Mouse (Mus musculus): Measurements from ENCODE around the gene Psmd5. TPM values are rescaled to one million over a fixed set of nuclear protein-coding genes. Genes with fewer than 3 reads are reported as not detected.

The Psmd5 gene
- 118 TPM in 2 replicates for polyA plus RNA-seq (2014; fragmentation: Nextera tagmentation; extraction: Ambion mirVana)

DNA sequence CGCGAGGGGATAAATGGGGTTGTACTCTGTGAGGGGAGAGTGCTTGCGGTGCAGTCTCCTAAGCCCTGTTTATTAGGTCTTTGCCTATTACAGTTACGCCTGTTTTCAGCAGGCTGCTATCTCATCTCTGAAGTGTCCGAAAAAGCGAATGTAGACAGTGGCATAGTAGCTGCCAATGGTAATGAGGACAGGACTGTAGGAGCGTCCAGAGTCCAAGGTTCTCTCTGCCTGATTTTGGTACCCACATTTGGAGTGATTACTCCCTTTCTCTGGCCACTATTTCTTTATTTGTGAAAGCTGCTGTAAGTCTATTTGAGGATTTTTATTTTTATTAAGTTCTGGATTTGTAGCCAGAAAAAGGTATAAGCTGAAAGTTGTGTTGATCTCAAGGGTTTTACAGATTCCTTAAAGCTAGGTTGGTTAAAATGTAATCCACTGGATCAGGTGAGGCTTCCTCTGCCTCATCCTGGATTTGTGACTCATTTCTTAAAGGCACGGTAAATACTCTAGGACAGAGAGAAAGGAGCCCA, at the start of gene Psmd5:
TSS of gene Psmd5 (minus strand) at position 153 of the 530 bp plus-strand sequence.
- Histone ChIP-seq H3K4me3 (ENCODE audit: low read depth, low read length) (peak within 1 kb of the TSS; percentile 10; the same call in 1 of the 2 replicates), H3K4me1 (replicated peaks; ENCODE audit: control insufficient read depth, insufficient read depth, low read length) (no peaks in the 10 kb centered on the region), H3K27me3 (ENCODE audit: control insufficient read depth, insufficient read depth, low read length) (peaks cover 4% of the 10 kb centered on the region), H3K4me2 (replicated peaks; ENCODE audit: low read depth, low read length) (peak within 1 kb of the TSS; percentile 17), H3K9ac (ENCODE audit: low read depth, low read length) (0 out of 2 replicates have a peak within 1 kb of the TSS, but pooled peaks have one; percentile 27), H3K9me3 (ENCODE audit: control insufficient read depth, low read length) (no peaks in the 10 kb centered on the region), H3K27ac (ENCODE audit: low read depth, low read length) (no peak within 1 kb of the TSS), H3K36me3 (ENCODE audit: control insufficient read depth, insufficient read depth, low read length) (no peaks in the 10 kb centered on the region)
- no peak for ATAC-seq (ENCODE audit: low FRiP score)
- no peak for DNase-seq (ENCODE audit: low spot score)
- WGBS, result 14% methylated on average over 8 of the region's 8 CpGs

DNA sequence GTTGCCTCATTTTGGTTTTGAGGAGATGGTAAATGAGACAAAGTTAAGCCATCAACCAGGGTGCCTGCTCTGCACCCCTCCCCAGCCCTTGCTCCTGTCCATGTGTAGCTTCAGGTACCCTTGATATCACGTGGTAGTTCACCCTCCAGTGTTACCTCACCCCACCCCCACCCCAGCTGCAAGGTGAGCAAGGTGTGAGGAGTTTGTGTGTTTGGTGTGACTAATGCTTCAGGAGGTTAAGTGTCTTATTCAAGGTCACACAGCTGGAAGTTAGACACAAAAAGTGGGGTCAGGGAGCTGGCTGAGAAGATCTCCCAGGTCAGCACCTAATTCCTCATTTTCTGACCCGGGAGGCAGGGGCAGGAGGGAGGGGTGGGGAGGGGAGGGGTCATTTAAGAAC, 48.0 kb upstream of the Psmd5 start:
- DNase-seq (ENCODE audit: low spot score), result no peak
- no peaks in the 10 kb centered on the region for H3K9me3 ChIP-seq (ENCODE audit: control insufficient read depth, low read length)
- no peak for ATAC-seq (ENCODE audit: low FRiP score)
- WGBS, result 20% methylated on average over 2 of the region's 2 CpGs
- H3K4me3 ChIP-seq (ENCODE audit: low read depth, low read length), result no peak overlapping the region
- no peaks in the 10 kb centered on the region for H3K36me3 ChIP-seq (ENCODE audit: control insufficient read depth, insufficient read depth, low read length)
- H3K4me1 ChIP-seq (replicated peaks; ENCODE audit: control insufficient read depth, insufficient read depth, low read length), result no peaks in the 10 kb centered on the region
- H3K9ac ChIP-seq (ENCODE audit: low read depth, low read length), result no peak overlapping the region
- H3K4me2 ChIP-seq (replicated peaks; ENCODE audit: low read depth, low read length), result no peak overlapping the region
- H3K27ac ChIP-seq (ENCODE audit: low read depth, low read length), result no peak overlapping the region
- H3K27me3 ChIP-seq (ENCODE audit: control insufficient read depth, insufficient read depth, low read length), result no peaks in the 10 kb centered on the region

DNA sequence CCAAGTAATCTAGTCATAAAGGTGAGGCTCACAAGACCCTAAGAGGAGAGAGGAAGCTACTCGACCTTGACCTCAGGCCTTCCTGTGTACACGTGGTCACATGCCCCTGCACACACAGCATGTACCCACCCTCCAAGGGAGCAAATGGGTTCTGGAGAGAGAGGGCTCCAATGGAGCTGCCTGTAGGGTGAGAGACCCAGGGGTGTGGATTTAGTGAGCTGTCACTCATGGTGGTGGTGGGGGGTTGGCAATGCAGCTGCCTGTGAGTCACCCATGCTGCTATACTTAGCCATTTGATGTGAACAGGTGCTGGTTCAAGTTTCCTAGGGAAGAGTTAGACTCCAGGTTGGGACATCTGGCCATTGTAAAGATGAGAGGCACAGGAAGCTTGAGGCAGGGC, 45.4 kb upstream of the Psmd5 start:
- no peak overlapping the region for H3K4me3 ChIP-seq (ENCODE audit: low read depth, low read length)
- H3K4me1 ChIP-seq (replicated peaks; ENCODE audit: control insufficient read depth, insufficient read depth, low read length), result no peaks in the 10 kb centered on the region
- WGBS, result 57% methylated on average over 2 of the region's 2 CpGs
- ATAC-seq (ENCODE audit: low FRiP score) (no peak), DNase-seq (ENCODE audit: low spot score) (no peak)
- H3K36me3 ChIP-seq (ENCODE audit: control insufficient read depth, insufficient read depth, low read length), result no peaks in the 10 kb centered on the region
- H3K27ac ChIP-seq (ENCODE audit: low read depth, low read length), result no peak overlapping the region
- no peaks in the 10 kb centered on the region for H3K9me3 ChIP-seq (ENCODE audit: control insufficient read depth, low read length)
- no peaks in the 10 kb centered on the region; the same call in 1 of the 2 replicates for H3K27me3 ChIP-seq (ENCODE audit: control insufficient read depth, insufficient read depth, low read length)
- no peak overlapping the region for H3K4me2 ChIP-seq (replicated peaks; ENCODE audit: low read depth, low read length)
- no peak overlapping the region for H3K9ac ChIP-seq (ENCODE audit: low read depth, low read length)

DNA sequence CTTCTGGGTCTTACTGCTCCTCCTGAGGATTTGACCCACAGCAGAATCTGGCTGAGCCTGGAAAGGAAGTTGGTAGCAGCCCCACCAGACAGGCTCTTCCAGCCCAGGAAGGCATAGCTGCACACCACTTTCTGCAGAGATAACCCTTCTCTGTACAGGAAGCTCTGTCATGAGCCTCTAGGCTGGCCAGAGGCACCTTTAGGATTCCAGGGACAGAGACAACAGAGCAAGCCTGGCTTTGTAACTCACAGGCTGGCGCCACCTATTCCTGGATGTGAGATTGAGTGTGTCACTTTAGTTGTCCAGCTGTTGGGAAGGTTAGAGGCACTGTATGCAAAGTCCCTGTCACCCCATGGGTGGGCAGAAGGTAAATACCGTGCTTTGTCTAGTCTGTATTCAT, 40.3 kb upstream of the Psmd5 start:
- no peak overlapping the region for H3K9ac ChIP-seq (ENCODE audit: low read depth, low read length)
- no peak overlapping the region for H3K4me3 ChIP-seq (ENCODE audit: low read depth, low read length)
- ATAC-seq (ENCODE audit: low FRiP score), result no peak
- no peak overlapping the region for H3K4me2 ChIP-seq (replicated peaks; ENCODE audit: low read depth, low read length)
- no peak overlapping the region for H3K27ac ChIP-seq (ENCODE audit: low read depth, low read length)
- WGBS, result 42% methylated on average over 2 of the region's 2 CpGs
- H3K27me3 ChIP-seq (ENCODE audit: control insufficient read depth, insufficient read depth, low read length), result peaks cover 23% of the 10 kb centered on the region
- H3K9me3 ChIP-seq (ENCODE audit: control insufficient read depth, low read length), result no peaks in the 10 kb centered on the region
- DNase-seq (ENCODE audit: low spot score), result no peak
- H3K36me3 ChIP-seq (ENCODE audit: control insufficient read depth, insufficient read depth, low read length), result no peaks in the 10 kb centered on the region
- H3K4me1 ChIP-seq (replicated peaks; ENCODE audit: control insufficient read depth, insufficient read depth, low read length), result peaks cover 2% of the 10 kb centered on the region; the same call in 1 of the 2 replicates

DNA sequence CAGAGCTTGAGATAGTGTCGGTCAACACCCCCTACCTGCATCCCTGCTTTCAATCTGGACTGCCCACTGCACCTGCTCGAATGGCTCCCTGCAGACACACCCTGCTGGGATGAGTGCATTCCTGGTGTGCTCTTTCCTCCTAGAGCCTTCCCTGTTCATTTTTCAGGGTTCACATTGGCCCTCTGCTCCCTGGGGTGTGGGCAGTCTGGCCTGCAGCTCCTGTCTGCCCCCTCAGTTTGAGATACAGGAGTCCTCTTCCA, 40.0 kb upstream of the Psmd5 start:
- no peak overlapping the region for H3K9ac ChIP-seq (ENCODE audit: low read depth, low read length)
- H3K9me3 ChIP-seq (ENCODE audit: control insufficient read depth, low read length), result no peaks in the 10 kb centered on the region
- peaks cover 2% of the 10 kb centered on the region; the same call in 1 of the 2 replicates for H3K4me1 ChIP-seq (replicated peaks; ENCODE audit: control insufficient read depth, insufficient read depth, low read length)
- H3K4me2 ChIP-seq (replicated peaks; ENCODE audit: low read depth, low read length), result no peak overlapping the region
- H3K4me3 ChIP-seq (ENCODE audit: low read depth, low read length), result no peak overlapping the region
- ATAC-seq (ENCODE audit: low FRiP score), result no peak
- no peak overlapping the region for H3K27ac ChIP-seq (ENCODE audit: low read depth, low read length)
- H3K27me3 ChIP-seq (ENCODE audit: control insufficient read depth, insufficient read depth, low read length), result peaks cover 23% of the 10 kb centered on the region
- no peak for DNase-seq (ENCODE audit: low spot score)
- no peaks in the 10 kb centered on the region for H3K36me3 ChIP-seq (ENCODE audit: control insufficient read depth, insufficient read depth, low read length)
- 19% methylated on average over 2 of the region's 2 CpGs for WGBS

DNA sequence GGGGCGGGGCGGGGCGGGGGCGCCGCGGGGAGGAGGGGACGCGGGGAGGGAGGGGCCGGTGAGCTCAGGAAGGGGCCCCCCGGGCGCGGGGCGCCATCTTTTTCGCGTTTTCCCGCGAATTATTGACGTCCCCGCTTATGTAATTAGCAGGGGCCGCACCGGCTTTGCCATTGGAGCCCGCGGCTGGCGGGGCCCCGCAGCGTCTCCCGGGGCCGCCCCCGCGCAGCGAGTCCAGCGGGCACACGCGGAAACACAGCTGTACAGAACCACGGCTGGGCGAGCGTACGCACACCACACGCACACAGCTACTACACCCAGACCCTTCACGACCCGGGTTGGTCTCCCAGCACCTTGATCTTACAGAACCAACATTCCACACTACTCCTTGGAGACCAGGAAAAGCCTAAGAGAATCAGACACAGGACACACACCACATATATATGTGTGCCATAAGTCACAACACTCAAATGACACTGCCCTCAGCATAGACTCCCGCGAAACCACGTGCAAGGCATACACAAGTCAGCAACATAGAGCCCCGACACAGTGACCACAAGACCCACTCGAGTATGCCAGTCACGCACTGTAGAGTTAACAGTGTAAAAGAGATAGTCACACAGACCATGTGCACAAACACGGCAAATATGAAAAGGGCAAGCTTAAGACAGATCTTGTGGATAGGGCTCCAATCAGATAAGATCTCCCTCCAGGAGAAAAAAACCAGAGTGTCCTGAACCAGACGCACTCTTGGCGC, 39.5 kb upstream of the Psmd5 start:
- WGBS, result 6% methylated on average over 40 of the region's 50 CpGs
- peak overlapping the region; percentile 95 for H3K4me2 ChIP-seq (replicated peaks; ENCODE audit: low read depth, low read length)
- peaks cover 2% of the 10 kb centered on the region; the same call in 1 of the 2 replicates for H3K4me1 ChIP-seq (replicated peaks; ENCODE audit: control insufficient read depth, insufficient read depth, low read length)
- no peaks in the 10 kb centered on the region for H3K36me3 ChIP-seq (ENCODE audit: control insufficient read depth, insufficient read depth, low read length)
- no peak overlapping the region for H3K27ac ChIP-seq (ENCODE audit: low read depth, low read length)
- ATAC-seq (ENCODE audit: low FRiP score), result peak; percentile 64; the same call in 1 of the 2 replicates
- H3K9me3 ChIP-seq (ENCODE audit: control insufficient read depth, low read length), result no peaks in the 10 kb centered on the region
- H3K27me3 ChIP-seq (ENCODE audit: control insufficient read depth, insufficient read depth, low read length), result peaks cover 23% of the 10 kb centered on the region
- peak; percentile 47 for DNase-seq (ENCODE audit: low spot score)
- H3K9ac ChIP-seq (ENCODE audit: low read depth, low read length), result peak overlapping the region; percentile 51
- H3K4me3 ChIP-seq (ENCODE audit: low read depth, low read length), result peak overlapping the region; percentile 57

DNA sequence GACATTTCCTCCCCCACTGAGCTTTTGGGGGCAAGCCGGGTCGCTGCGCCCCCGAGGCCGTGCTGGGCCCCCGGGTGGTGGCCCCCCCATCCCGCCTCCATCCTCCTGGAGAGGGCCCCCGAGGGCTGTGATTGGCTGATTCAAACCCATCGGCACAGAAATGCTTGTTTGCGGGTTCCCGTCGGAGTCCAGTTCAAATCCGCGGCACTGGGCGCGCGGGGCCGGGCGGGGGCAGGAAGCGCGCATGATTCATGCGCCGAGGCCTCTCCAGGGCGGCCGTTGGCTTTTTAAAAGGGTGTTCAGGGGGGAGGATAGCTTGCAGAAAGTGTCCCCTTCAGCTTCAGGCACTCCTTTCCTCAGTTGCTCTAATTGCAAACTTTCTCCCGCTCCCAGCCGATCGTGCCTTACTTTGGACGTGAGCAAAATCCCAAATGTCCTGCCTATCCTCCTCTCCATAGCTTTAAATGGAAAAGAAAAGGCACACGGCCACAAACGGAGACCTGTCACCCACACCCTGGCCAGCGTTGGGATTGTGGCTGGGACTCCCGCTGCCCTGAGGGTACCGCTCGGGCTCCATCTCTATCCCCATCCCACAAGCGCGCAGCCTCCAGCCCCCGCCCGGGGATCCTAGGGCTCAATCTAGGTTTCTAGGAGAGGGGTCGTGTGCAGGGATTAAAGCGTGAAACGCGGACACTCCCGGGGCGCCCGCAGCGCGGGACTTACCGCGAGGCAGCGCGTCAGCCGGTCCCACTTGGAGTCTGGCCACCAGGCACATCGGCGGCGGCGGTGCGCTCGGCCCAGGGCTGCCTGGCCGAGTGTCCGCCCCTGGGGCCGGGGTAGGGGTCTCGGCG, 38.7 kb upstream of the Psmd5 start, which contains the start of gene Phf19:
TSS of gene Phf19 (minus strand) at position 809 of the 851 bp plus-strand sequence.
- peak within 1 kb of the TSS; percentile 57 for H3K4me3 ChIP-seq (ENCODE audit: low read depth, low read length)
- H3K9ac ChIP-seq (ENCODE audit: low read depth, low read length), result peak within 1 kb of the TSS; percentile 51
- no peaks in the 10 kb centered on the region for H3K9me3 ChIP-seq (ENCODE audit: control insufficient read depth, low read length)
- H3K27me3 ChIP-seq (ENCODE audit: control insufficient read depth, insufficient read depth, low read length), result peaks cover 23% of the 10 kb centered on the region
- peak; percentile 79 for ATAC-seq (ENCODE audit: low FRiP score)
- peak within 1 kb of the TSS; percentile 95 for H3K4me2 ChIP-seq (replicated peaks; ENCODE audit: low read depth, low read length)
- no peaks in the 10 kb centered on the region for H3K36me3 ChIP-seq (ENCODE audit: control insufficient read depth, insufficient read depth, low read length)
- peak; percentile 56 for DNase-seq (ENCODE audit: low spot score)
- H3K4me1 ChIP-seq (replicated peaks; ENCODE audit: control insufficient read depth, insufficient read depth, low read length), result peaks cover 2% of the 10 kb centered on the region; the same call in 1 of the 2 replicates
- H3K27ac ChIP-seq (ENCODE audit: low read depth, low read length), result no peak within 1 kb of the TSS
- under 1% methylated on average over 56 of the region's 64 CpGs for WGBS

DNA sequence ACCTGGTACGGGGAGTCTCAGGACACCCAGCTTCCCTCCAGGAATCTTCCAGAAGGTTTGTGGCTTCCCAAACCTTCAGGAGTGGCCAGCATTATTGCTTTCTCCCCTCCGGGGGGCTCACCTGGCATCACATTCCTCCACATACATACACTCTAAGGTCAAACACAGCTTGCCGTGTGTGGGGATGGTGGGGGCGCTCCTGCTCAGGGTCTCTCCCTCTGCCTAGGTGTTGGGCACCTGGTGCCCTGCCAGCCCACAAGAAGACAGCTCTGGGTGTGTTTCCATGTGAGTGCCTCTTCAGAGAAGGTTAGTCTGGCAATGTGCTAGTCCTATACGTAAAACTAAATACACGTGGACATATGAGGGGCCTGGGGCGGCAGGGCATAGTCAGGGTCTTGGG, 37.8 kb upstream of the Psmd5 start:
- ATAC-seq (ENCODE audit: low FRiP score) (no peak; the same call in 1 of the 2 replicates), DNase-seq (ENCODE audit: low spot score) (no peak)
- Histone ChIP-seq H3K27ac (ENCODE audit: low read depth, low read length) (no peak overlapping the region), H3K4me3 (ENCODE audit: low read depth, low read length) (peak overlapping the region; percentile 57; the same call in 1 of the 2 replicates), H3K4me1 (replicated peaks; ENCODE audit: control insufficient read depth, insufficient read depth, low read length) (peaks cover 2% of the 10 kb centered on the region; the same call in 1 of the 2 replicates), H3K9me3 (ENCODE audit: control insufficient read depth, low read length) (no peaks in the 10 kb centered on the region), H3K4me2 (replicated peaks; ENCODE audit: low read depth, low read length) (peak overlapping the region; percentile 95), H3K27me3 (ENCODE audit: control insufficient read depth, insufficient read depth, low read length) (peaks cover 23% of the 10 kb centered on the region), H3K9ac (ENCODE audit: low read depth, low read length) (no peak overlapping the region), H3K36me3 (ENCODE audit: control insufficient read depth, insufficient read depth, low read length) (no peaks in the 10 kb centered on the region)
- 39% methylated on average over 7 of the region's 7 CpGs for WGBS

Data from hindbrain, embryonic 11.5 days (tissue).